Mouse (Mus musculus) E14TG2a.4 (cell line): ENCODE data around the gene Asic3.

Source experiments
- CTCF ChIP-seq: conservative IDR thresholded peaks from 2 replicates; pipeline ENCODE4 v1.5.1; 2014; ENCODE audit warnings: low read length
- NANOG ChIP-seq: IDR thresholded peaks from 2 replicates; pipeline ENCODE4 v1.6.1; 2014; ENCODE audit warnings: borderline replicate concordance, low read length, mixed read lengths
- POU5F1 ChIP-seq: IDR thresholded peaks from 2 replicates; pipeline ENCODE4 v1.6.1; 2014; ENCODE audit warnings: low read length, borderline replicate concordance

- TF ChIP-seq CTCF: no peak
- TF ChIP-seq NANOG: no peak
- TF ChIP-seq POU5F1: no peak
Observed at GRCm38 (mm10) chr5:24374666-24375328, 38.4 kb upstream of the Asic3 start.
